Mouse (Mus musculus) neutrophil, adult 83 days (primary cell): ENCODE measurements around the gene Cc2d1b. TPM values are rescaled to one million over a fixed set of nuclear protein-coding genes. Genes with fewer than 3 reads are reported as not detected.

Experiments
- total RNA-seq, 2 experiments: library from RNA; stranded (reverse); gene quantifications; one replicate each; pipeline ENCODE4 v1.2.4; 2023

Cc2d1b gene
- total RNA-seq = 10 to 100 TPM; 39.7 to 40.9 TPM

GRCm38 (mm10) chr4:108619587-108620341 lies at the start of gene Cc2d1b:
Gene Cc2d1b (plus strand): TSS chr4:108619940.

GRCm38 (mm10) chr4:108578840-108579742 lies 40.6 kb upstream of the Cc2d1b start, which contains the start of the genes Prpf38a and Orc1:
Gene Prpf38a (minus strand): TSS chr4:108579336.
Gene Orc1 (plus strand): TSS chr4:108579423.

Other genes with a start within 250 kb of the Cc2d1b start
- not detected for gene Shisal2a, start 236.6 kb upstream of the Cc2d1b start, total RNA-seq
- gene Gpx7, start 213.0 kb upstream of the Cc2d1b start, total RNA-seq = under 1 TPM in 1 of 2 experiments, not detected in 1; 0.62 TPM
- 10 to 100 TPM; 42.2 to 42.6 TPM for gene Tut4, start 160.5 kb upstream of the Cc2d1b start, total RNA-seq
- 10 to 100 TPM; 24.5 to 29.2 TPM for gene Prpf38a, start 40.6 kb upstream of the Cc2d1b start, total RNA-seq
- gene Orc1, start 40.5 kb upstream of the Cc2d1b start, total RNA-seq = 1 to 10 TPM; 5.7 to 8.0 TPM
- gene 3110021N24Rik, start 99.7 kb downstream of the Cc2d1b start, total RNA-seq = not detected
- 10 to 100 TPM in 1 of 2 experiments, 1 to 10 TPM in 1; 8.1 to 10.5 TPM for gene Zfyve9, start 160.9 kb downstream of the Cc2d1b start, total RNA-seq
- 10 to 100 TPM; 32.0 to 32.2 TPM for gene Btf3l4, start 213.7 kb downstream of the Cc2d1b start, total RNA-seq
- 10 to 100 TPM; 28.2 to 33.3 TPM for gene Txndc12, start 214.7 kb downstream of the Cc2d1b start, total RNA-seq
- gene Kti12, start 227.8 kb downstream of the Cc2d1b start, total RNA-seq = 10 to 100 TPM; 11.5 to 11.9 TPM
- gene A730015C16Rik, start 228.7 kb downstream of the Cc2d1b start, total RNA-seq = not detected